Mouse (Mus musculus): ENCODE results near the gene Ern1. TPM values are rescaled to one million over a fixed set of nuclear protein-coding genes. Genes with fewer than 3 reads are reported as not detected.

Gene Ern1
- total RNA-seq, 2 experiments from 2014 or later: 9.2 to 10.2 TPM

GRCm38 (mm10) chr11:106351941-106352340, 135.7 kb downstream of the Ern1 start:
- DNase-seq (ENCODE audit: low spot score in 2 of 2): no peak

GRCm38 (mm10) chr11:106351253-106351652, 136.4 kb downstream of the Ern1 start:
- DNase-seq (ENCODE audit: low spot score in 2 of 2): no peak

- no peak for DNase-seq (ENCODE audit: low spot score in 2 of 2)
These were observed 136.8 kb downstream of the Ern1 start for GRCm38 (mm10) chr11:106350853-106351252.

GRCm38 (mm10) chr11:106349772-106350171, 137.9 kb downstream of the Ern1 start:
- no peak for DNase-seq (ENCODE audit: low spot score in 2 of 2)

DNA sequence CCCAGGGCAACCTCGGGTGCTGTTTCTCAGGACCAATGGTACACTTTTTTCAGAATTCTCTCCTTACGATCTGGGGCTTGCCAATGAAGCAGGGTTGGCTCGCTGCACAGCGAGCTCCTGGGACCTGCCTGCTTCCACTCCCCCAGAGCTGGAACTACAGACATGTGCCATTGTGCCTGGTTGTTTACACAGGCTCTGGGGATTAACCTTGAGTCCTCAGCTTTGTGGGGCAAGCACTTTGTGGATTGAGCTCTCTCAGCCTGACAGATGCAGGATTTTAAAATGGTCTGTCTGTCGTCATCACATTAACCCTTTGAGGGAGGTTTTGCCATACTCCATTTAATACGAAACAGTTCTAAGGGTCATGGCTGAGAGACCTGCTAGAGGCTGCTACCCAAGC, 142.7 kb downstream of the Ern1 start:
- DNase-seq (ENCODE audit: low spot score in 2 of 2): no peak

Other genes with a start within 250 kb of the Ern1 start
- 10 to 100 TPM; 31.0 to 36.6 TPM for gene Ftsj3, start 231.8 kb downstream of the Ern1 start, total RNA-seq (2021)
- 100 to 1,000 TPM; 137 to 141 TPM for gene Psmc5, start 231.7 kb downstream of the Ern1 start, total RNA-seq (2021)
- 10 to 100 TPM; 23.8 to 24.0 TPM for gene Smarcd2, start 214.9 kb downstream of the Ern1 start, total RNA-seq (2021)
- under 1 TPM; 0.21 to 0.29 TPM for gene Tcam1, start 211.2 kb downstream of the Ern1 start, total RNA-seq (2021)
- gene Gh, start 186.0 kb downstream of the Ern1 start, total RNA-seq (2021): not detected
- gene Cd79b, start 173.1 kb downstream of the Ern1 start, total RNA-seq (2021): under 1 TPM; 0.43 to 0.67 TPM
- not detected for gene Scn4a, start 134.6 kb downstream of the Ern1 start, total RNA-seq (2021)
- under 1 TPM in 1 of 2 experiments, not detected in 1; 0.74 TPM for gene Prr29, start 122.4 kb downstream of the Ern1 start, total RNA-seq (2021)
- 1 to 10 TPM; 4.5 to 5.9 TPM for gene Icam2, start 99.8 kb downstream of the Ern1 start, total RNA-seq (2021)
- 100 to 1,000 TPM; 105 to 120 TPM for gene Tex2, start 125.6 kb upstream of the Ern1 start, total RNA-seq (2021)

Data from layer of hippocampus, postnatal 14 days (tissue).